Mouse (Mus musculus) cerebellum, adult 11 months (tissue): ENCODE measurements around the gene Stk39.

Experiments used
- DNase-seq: peaks from one replicate; pipeline ENCODE4 v3.0.0; 2022

The Stk39 gene

DNA sequence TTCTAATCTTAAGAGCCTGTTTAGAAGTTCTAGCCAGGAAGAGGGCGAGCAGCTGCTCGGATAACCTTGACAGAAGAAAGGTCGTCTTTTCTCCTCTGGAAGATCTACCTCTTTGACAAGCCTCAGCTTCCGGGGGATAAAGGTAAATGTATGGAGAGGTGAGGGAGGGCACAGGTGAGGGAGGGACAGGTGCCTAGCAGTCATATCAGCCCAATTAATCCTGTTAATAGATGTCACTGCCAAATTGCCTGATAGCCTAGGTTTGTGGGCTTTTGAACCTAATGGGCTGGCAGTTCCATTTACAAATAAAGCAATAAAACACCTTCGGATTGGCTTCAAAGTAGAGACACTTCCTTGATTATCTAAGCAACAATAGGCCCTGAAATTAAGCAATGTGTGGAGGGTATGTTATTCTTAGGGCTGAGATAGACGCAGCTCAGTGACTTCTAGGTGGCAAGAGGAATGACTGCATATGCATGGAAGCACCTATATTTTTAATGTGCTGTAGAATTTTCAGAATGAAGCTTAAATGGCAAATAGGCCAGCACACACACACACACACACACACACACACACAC, 14.5 kb downstream of the Stk39 start:
- DNase-seq, result no peak

DNA sequence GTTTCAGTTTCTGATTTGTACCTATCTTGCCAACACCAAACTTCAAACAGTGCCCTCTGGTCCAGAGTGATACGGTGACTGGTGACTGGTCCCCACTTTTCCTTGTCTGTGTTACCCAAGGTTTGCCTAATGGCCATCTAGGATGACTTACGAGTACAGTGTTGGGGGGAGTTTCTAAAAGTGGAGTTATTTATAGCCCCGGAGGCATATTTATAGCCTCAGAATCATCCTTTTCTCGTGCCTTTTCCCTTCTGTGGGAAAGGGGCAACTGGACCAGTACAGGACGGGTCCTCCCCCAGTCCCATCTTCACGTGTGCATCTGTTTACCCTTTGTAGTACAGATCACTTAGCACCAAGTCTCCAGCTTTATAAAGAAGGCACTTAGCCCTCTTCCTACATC, 15.2 kb downstream of the Stk39 start:
- no peak for DNase-seq

DNA sequence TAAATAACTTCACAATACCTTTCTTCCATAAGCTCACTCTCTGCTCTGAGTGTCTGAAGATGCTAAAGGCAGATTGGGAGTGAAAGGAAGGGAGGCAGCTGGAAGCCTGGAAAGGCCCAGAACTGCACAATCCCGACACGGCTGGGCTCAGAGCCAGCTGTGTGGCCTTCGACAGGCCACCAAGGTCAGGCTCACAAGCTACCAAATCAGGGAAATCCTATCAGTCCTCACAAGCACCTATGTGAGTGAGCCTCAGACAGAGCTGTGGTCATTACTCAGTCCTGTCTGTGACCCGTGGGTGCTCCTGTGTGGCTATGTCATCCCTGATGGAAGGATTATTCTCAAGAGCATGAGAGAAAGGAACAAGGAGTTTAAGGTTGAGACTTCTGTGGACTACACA, 19.7 kb downstream of the Stk39 start:
- no peak for DNase-seq

DNA sequence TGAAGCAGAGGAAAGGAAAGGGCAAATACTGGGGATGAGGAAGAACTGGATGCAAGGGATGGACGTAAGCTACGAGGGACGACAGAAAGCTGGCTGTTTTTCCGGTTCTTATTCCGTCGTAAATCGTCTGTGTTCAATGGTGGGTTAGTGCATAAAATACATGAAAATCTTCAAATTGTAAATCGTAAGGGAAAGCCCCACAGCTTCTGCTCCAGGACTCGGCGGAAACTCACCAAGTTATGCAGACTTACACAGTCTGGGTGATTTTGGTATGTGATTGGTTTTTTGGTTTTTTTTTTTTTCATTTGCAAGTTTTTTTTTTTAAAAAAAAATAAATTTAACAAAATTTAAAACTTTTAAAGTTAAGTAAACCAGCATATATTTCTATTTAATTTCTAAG, 24.0 kb downstream of the Stk39 start:
- DNase-seq, result no peak

DNA sequence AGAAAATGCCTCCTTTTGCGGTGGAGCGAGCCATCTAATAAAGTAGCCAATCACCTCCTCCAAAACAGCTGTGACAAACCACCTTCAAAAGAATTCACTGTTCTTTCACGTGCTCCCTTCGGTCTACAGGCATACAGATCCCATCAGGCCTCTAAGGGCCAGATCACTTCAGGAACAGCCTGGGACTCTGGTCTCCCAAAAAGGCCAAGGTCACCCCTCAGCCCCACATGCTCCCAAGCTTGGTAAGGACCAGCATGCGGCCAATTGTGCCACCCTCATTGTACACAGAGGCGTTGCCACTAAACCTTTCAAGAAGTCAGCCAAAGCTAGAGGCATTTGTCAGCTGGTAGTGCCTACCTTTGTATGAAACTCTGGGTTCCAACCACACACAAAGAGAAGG, 28.9 kb downstream of the Stk39 start:
- no peak for DNase-seq

DNA sequence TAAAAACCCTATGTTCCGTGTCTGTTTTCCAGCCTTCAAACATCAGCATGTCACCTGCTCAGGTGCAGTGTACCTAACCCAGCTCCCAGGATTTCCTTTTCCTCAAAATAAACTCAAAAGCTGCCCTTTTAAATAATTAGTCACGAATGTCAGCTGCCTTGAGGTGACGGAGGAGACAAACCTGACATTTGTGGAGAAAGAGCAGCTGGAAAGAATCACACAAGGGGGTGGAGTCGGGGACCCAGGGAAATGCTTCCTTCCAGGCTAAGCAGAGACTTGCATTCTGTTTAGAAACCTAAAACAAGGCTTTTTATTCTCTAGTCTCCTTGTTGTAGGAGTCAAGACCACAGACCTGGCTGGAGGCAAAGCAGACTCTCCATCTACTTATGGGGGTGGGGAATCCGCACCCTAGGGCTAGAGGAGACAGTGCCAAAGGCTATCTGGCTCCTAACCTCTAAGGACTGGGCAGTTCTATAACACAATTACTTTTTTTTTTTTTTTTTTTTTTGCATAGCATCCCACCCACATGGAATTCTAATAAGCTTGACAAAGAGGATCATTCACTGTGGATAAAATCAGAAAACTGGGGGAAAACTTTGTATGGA, 29.9 kb downstream of the Stk39 start:
- DNase-seq, result no peak

DNA sequence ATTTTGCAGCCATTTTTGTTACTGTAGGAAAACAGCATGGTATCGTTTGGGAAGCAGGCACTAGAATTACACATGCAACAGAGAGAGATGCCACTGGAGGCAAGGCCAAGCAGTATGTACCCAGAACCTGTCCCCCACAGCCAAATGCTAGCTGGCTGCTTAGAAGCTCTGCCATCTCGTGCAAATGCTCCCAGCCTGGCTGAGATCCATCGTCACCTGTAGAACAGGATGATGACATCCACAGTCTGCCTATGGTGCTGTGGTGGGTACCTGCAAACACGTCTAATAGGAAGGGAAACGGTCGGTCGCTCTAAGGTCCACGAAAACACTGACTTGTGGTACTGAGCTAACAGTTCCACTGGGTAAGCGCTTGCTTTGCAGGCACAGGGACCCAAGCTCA, 32.5 kb downstream of the Stk39 start:
- DNase-seq, result no peak

DNA sequence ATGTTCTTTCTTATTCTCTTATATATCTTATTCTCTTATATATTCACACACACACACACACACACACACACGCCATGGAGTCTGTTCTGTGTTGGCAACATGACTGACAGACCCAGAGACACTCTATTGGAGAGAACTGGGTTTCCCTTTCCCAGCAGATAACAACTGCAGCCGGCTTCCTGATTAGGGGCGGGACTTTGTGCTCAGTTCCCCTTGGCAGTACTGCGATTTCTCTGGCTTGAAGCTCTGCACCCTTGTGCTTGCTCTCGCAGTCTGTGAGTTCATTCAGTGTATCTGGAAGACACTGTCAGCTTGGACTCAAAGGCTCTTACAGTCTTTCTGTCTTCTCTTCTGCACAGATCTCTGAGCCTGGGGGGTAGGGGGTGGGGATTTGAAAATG, 34.1 kb downstream of the Stk39 start:
- DNase-seq, result no peak

DNA sequence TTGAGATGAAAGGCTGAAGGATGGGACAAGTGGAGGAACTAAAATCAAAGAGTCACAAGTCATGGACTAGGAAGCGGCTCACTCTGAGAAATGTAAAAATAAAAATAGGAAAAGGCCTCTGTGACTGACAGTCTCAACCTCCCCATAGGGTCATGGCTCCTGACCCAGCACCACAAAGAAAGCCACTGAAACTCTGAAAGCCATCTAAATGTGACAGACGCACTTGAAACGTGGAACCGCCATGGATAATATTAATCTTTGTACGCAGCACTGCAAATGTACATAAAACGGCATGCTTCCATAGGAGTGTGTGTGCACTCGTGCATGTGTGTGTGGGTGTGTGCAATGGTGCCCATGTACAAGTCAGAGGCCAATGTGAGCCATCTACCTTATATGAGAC, 34.9 kb downstream of the Stk39 start:
- no peak for DNase-seq

DNA sequence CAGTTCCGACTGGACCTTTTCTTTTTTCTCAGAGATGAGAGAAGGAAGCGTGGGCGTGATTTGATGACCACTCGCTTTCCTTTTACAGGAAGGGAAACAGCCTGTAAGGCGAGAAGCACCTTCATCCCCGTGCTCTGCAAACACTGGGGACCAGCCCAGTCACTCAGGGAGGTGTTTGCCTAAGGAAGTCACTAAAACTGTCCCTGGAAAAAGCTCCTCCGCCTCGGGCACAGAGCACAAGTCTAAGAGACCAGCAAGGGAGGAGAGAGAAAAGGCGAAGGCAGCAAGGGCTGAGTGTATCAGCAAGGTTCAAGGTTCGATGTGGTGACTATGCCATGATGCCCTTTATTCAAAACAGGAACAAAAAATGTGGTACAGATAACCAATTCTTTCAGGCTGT, 35.8 kb downstream of the Stk39 start:
- DNase-seq, result no peak

DNA sequence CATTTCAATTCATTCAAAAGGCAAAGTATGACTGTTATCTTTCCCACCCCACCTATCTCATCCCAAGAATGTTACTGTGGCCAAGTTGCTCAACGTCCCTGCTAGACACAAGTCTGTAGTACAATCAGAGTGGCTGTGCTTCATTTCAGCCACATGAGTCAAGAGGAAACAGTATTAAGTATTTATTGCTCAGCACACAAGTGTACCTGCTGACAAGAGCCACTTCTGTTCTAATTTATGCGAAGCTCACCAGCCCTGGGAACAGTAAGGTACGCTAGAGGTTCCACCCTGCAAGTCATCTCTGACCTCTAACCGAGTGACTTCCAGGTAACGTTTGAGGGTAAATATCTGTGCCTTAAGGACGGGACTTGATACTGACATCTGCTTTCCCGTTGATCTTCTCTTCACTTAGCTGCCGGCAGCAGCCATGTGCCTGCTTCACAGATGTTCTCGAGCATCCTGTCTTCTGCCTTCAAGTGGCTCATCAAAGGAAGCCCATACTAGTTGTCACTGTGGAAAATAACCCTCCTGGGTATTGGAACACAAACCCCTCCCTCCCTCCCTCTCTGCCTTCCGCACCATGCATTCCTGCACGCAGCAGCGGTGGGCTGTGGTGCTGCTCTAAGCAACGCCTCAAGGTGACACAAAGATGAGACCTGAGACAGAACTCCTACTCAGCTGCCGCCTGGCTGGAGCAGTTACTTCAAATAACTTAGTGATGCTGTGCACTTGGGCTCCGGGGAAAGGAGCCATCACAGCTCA, 36.4 kb downstream of the Stk39 start:
- no peak for DNase-seq

DNA sequence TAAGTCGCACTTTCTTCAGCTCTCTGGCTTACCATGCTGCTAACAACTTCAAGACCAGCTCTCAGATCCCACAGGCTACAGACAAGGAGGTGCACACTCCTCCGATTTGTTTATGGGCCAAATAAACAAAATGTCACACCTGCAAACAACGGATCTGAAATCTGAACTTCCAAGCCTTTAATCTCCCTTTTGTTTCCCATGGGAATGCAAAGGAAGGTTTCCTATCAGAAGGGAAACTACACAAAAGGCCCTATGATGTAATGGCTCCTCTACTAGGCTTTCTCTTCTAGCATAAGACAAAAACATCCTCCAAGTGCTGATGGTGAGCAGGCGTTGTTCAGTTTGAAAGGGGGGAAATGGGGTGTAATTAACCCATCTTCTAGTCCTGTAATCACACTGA, 37.1 kb downstream of the Stk39 start:
- no peak for DNase-seq

DNA sequence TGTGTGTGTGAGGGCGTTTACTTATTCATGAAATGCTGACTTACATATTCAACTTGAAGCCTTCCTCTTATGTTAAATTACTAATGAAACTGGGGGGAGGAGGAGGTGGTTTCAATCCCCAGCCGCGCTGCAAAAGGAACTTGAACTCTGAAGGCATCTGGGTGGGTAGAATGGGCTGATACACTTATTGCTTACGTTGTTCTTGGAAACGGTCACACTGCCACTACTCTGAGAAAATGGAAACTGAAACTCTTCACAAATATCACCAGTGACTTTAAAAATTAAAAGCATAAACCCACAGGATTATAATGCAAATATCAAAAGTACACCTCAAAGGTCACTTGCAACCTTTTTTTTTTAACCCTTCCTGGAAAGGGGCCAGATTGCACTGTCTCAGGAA, 37.5 kb downstream of the Stk39 start:
- no peak for DNase-seq

DNA sequence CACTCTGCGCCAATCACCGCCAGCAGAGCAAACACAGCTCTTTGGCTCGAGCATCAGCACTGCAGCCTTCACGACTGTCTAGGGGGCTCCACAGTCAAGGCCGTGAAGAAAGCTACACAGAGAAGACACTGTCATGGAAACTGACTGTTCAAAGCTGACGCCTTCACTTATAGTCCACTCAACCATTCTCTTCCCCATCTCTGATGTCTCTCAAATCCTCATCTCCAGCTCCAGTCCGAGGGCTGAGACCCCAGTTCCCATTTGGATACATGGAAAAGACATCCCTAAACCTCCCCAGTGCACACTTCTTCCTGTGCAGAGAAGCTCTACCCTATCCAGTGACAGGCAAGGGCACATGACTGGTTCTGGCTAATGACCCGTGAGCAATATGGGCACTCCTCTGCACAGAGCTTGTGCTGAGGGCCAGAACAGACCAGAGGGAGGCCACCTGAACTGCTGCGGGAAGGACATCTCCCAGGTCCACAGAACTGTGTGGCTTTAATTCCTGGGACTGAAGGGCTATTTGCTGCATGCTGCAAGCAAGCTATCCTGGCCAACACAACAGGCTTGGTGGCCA, 38.2 kb downstream of the Stk39 start:
- DNase-seq, result no peak

DNA sequence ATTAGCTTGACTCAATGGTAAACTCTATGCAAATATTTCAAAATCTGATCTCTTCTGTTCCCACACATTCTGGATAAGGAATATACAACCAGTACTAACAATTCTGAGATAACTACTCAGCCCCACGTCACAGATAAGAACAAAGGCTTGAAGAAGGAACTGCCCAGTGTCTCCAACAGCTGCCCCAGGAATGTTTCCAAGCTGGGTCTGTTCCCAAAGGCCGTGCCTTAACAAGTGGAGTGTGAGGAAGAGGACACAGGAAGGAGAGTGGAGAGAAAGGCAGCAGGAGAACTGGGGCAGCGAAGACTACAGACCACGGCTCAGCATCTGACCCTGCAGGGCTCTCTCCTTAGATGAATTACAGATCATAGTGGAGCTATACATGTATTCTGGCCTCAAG, 39.2 kb downstream of the Stk39 start:
- DNase-seq, result no peak

DNA sequence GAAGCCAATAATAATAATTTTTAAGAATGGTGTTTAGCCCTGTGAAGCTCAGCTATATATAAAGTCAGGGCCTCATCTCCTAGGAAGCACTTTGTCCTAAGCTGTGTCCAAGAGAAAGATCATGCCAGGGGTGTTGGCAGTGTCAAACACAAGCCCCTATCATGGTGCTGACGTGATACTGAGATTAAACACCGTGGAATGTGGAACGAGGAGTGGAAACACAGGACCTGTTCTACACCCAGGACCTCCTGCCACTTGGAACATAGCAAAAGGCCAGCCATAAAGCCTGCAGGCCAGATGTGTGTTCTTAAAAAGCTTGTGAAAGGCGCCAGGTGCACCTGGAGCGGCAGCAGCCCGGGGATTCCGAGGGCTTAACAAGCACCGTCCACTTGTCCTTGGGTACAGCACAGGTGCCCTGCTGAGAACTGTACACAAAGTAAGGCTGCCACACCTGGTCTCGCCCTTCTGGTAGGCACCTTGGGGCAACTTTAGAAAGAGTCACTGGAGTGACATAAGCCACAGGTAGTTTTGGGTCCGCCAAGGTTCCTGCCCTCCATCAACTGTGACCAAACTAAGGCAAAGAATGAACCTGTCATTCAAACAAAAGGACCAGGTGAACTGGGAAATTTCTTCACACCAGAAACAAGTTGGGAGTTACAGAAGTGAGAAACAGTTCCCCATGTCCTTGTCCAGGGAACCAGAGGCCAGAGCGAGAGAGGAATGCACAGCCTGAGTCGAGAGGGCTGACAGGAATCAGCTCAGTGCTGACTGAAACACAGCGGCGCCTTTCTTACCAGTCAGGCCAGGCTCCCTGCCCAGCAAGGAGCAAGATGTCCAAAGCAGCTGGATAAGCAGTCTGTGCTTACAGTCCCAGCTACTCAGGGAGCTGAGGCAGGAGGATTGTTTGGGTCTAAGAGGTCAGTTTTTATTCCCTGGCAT, 40.8 kb downstream of the Stk39 start:
- DNase-seq, result no peak

DNA sequence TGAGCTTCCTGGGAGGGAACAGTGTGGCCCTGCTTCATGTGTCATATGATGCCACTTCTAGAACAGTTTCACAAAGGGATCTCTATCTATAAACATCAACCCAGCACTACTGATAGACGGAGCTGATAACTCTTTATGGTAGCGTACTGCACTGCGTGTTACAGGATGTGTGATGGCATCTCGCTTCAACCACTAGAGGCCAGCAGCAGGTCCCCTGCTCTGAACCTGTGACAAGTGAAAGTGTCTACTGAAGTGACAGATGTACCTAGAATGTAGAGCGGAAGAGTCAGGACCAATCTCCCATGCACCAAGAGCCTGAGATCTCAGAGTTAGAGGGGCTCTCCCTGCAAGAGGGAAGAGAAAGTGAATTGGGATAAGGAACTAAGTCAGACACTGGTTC, 41.6 kb downstream of the Stk39 start:
- DNase-seq, result no peak

DNA sequence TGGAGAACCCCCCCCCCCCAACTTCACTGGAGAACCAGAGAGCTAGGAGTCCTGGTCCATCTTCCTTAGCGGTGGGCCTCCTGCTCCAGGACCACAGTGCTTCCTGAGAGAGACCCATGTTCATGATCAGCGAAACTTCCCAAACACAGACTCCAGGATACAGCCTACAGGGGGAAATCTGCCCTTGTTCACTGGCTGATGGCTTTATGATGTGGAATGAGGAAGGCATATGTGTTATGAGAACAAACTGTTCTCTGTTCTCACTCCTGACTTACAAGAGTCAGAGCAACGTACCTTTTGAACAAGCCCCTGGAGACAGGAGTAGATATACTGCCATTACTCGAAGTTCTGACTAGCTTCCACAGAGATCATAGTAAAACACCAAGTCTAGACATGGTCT, 42.6 kb downstream of the Stk39 start:
- DNase-seq, result no peak

DNA sequence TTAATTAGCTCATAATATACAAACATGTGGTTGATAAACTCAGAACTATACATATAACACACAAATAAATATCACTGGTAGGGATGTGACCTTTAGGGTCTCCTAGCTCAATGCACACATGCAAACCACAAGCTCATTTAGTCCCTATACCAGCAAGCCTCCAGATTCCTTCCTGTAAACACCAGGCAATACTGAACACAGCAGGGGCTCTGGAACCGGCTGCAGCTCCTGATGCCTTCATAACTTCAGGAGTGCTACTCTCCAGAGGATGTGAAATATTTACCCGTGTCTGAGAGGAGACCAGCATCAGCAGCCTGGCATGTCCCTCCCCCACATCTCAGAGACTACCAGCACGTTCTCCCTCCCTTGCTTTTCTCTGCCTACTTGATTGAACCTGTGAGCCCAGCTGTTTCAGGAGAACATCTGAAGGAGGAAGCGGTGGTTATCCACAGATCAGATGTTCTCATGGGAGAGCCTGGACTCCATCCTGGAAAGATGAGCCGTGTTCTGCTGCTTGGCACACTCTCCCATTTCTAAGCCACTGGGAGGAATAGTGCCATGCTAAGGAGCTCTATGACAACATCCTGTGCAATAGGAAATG, 45.0 kb downstream of the Stk39 start:
- no peak for DNase-seq

DNA sequence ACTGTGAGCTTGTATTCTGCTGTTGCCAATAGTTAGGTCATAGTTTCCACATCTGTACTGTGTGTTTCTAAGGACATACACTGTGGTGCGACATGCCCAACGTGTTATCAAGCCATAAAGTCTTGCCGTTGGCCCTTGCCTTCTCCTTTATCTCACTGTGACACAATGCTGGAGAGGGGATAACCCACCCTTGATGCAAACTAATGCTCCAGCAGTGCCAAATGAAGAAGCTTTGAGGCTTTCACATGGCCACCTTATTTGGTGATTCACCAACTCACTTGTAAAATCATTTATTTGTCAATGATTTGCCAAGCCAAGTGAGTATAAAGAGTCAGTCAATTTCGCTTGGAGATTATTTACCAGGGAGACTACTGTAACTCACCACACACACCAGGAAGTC, 46.0 kb downstream of the Stk39 start:
- DNase-seq, result no peak

DNA sequence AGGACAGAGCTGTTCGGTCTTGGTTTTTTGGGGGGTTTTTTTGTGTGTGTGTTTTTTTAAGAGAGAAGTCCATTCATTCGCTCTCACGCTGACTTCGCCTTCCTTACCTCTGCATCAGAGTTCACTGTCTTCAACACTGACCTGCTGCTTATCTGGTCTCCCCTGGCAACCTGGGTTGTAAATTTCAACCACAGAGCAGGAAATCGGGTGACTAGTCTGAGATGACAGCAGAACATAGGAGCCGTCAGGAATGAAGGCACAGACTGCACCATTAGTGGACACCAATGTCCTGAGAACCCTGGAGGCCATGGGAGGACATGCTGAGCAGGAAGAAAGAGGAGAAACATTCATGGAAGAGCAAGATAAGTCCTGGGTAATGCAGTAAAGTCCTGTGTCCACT, 51.1 kb downstream of the Stk39 start:
- DNase-seq, result no peak

DNA sequence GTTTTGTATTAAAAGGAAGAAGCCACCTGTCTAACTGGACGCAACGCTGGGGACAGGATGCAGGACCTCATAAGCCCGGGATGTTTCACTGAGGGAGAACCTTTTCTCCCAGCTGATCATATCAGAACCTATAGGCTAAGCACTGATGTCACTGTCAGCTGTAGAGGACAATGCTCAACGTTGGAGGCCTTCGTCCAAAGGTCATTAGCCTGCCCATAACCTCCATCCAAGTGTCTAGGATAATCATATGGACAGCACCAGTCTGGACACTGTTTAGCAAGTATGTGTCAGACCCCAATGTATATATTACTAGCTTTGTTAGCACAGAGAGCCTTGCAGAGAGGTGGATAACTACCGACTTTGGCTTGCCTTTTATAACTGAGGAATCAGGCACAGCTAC, 51.8 kb downstream of the Stk39 start:
- DNase-seq, result no peak

DNA sequence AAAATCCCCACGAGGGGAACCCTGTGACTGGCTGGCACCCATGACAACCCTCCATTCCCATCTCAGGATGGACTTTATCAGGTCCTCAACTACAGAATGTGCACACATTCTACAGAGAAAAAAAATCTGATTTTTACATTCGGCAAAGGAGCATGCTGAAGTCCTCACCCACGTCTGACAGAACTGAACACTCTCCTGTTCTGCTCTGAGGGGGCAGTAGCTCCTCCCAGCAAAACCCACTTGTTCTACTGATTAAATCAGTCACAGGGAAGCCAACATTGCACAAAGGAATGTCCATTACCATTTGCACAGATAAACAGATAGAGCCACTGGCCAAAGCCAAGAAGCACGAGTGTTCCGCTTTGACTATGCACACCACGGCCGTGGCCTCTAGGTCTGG, 52.3 kb downstream of the Stk39 start:
- DNase-seq, result no peak
